Mouse (Mus musculus) lung, postnatal 0 days (tissue): ENCODE data around the gene Far1. TPM values are rescaled to one million over a fixed set of nuclear protein-coding genes. Genes with fewer than 3 reads are reported as not detected.
A peak's percentile ranks its signal among the peaks of the same experiment; 100 is the strongest.

Experiments
- ATAC-seq: fragments of 200-750 bp; cut with Nextera tagmentation; 2 replicates; pipeline ENCODE4 v1.8.0; 2017; ENCODE audit warnings: moderate library complexity
- DNase-seq: peaks from one replicate; pipeline ENCODE4 v3.0.0-alpha.2; 2016; ENCODE audit warnings: low spot score
- H3K27ac ChIP-seq: fragments of 300-500 bp; sonication (generic); 2 replicates; pipeline ENCODE4 v1.5.1; 2014; ENCODE audit warnings: antibody characterized with exemption, mild to moderate bottlenecking, low read length, mixed read lengths
- H3K27me3 ChIP-seq: fragments of 300-500 bp; sonication (generic); replicated peaks from 2 replicates; pipeline ENCODE4 v1.6.1; 2014; ENCODE audit warnings: low read length, mixed read lengths; ENCODE audit not compliant: insufficient read depth
- H3K36me3 ChIP-seq: fragments of 300-500 bp; sonication (generic); 2 replicates; pipeline ENCODE4 v1.6.1; 2014; ENCODE audit warnings: low read length, mixed read lengths; ENCODE audit not compliant: insufficient read depth
- H3K4me1 ChIP-seq: fragments of 300-500 bp; sonication (generic); 2 replicates; pipeline ENCODE4 v1.6.1; 2014; ENCODE audit warnings: antibody characterized with exemption, low read depth, low read length, mixed read lengths; ENCODE audit not compliant: insufficient read depth
- H3K4me2 ChIP-seq: fragments of 300-500 bp; sonication (generic); replicated peaks from 2 replicates; pipeline ENCODE4 v1.6.1; 2014; ENCODE audit warnings: low read depth, mild to moderate bottlenecking, low read length, moderate library complexity, mixed read lengths
- H3K4me3 ChIP-seq: fragments of 300-500 bp; sonication (generic); 2 replicates; pipeline ENCODE4 v1.5.1; 2014; ENCODE audit warnings: low read depth, low read length
- H3K9ac ChIP-seq: fragments of 300-500 bp; sonication (generic); replicated peaks from 2 replicates; pipeline ENCODE4 v1.6.1; 2014; ENCODE audit warnings: low read depth, mild to moderate bottlenecking
- H3K9me3 ChIP-seq: fragments of 300-500 bp; sonication (generic); 2 replicates; pipeline ENCODE4 v1.6.1; 2016; ENCODE audit warnings: low read length, mixed read lengths
- CTCF ChIP-seq: IDR thresholded peaks from 2 replicates; pipeline ENCODE4 v1.5.1; 2016; ENCODE audit warnings: antibody characterized with exemption, mild to moderate bottlenecking
- EP300 ChIP-seq: IDR thresholded peaks from 2 replicates; pipeline ENCODE4 v1.6.1; 2016; ENCODE audit warnings: antibody characterized with exemption, mild to moderate bottlenecking, control low read depth
- WGBS: fragments of 180-500 bp; shearing (Covaris S2); extraction: QIAGEN DNeasy Blood & Tissue Kit; methylation state at CpG from one replicate; pipeline ENCODE4 v1.1.7; 2014; 5-methylcytosine and 5-hydroxymethylcytosine counted together
- polyA plus RNA-seq: library from polyadenylated mRNA; unstranded; fragments of >200 nt; fragmentation: Nextera tagmentation; extraction: Ambion mirVana; gene quantifications from 2 replicates; pipeline ENCODE4 v1.2.1, GENCODE M21; 2015

The Far1 gene
- polyA plus RNA-seq, 1 experiment from 2014 or later: 39.9 TPM

DNA sequence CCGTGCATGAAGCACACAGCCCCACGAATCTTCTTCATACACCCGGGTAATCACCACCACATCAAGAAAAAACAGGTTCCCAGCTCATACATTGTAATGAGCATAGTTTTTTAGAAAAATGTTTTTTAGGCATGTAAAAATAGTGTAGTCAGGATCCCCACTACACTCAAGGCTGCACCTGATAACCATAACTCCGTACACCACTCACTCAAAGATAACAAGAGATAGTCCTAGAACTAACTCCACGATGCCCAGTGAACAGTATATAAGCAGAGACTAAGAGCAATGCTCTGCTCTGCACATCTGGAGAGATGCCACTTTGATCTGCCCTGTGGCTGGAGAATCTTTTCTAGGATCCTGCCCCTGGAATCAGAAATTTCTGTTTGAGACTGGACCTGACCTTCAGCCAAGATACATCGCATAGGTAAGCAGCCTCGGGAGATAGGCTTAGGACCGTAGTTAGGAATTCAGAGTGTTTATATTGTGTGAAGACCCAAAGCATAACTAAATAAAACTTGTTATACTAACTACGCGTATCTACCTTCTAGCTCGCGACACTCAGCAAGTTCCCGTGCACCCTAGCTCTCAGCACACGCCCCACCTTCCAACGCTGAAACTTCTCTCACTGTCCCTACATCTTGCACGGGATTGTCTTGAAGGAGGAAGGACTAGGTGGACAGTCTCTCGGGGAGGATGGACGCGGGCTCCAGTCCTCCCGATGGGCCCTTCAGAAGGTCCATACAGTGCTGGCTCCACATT, 928 bp upstream of the Far1 start:
- Histone ChIP-seq H3K27me3 (no peaks in the 10 kb centered on the region), H3K4me2 (peak overlapping the region; percentile 85), H3K36me3 (no peaks in the 10 kb centered on the region), H3K4me3 (peak overlapping the region; percentile 91), H3K9ac (peak overlapping the region; percentile 56), H3K4me1 (no peaks in the 10 kb centered on the region), H3K27ac (peak overlapping the region; percentile 86), H3K9me3 (no peaks in the 10 kb centered on the region)
- no peak for TF ChIP-seq EP300
- no peak for TF ChIP-seq CTCF
- WGBS: 14% methylated on average over 20 of the region's 20 CpGs
- ATAC-seq (no peak), DNase-seq (peak; percentile 58)

- no peak for TF ChIP-seq EP300
- TF ChIP-seq CTCF: no peak
- Histone ChIP-seq H3K9me3 (no peaks in the 10 kb centered on the region), H3K36me3 (no peaks in the 10 kb centered on the region), H3K9ac (peak overlapping the region; percentile 84), H3K4me2 (peak overlapping the region; percentile 85), H3K27me3 (no peaks in the 10 kb centered on the region), H3K27ac (peak overlapping the region; percentile 86), H3K4me3 (peak overlapping the region; percentile 91), H3K4me1 (no peaks in the 10 kb centered on the region)
- ATAC-seq: peak; percentile 75
- WGBS: 0% methylated on average over 27 of the region's 45 CpGs
- DNase-seq: peak; percentile 60
Observed at GRCm38 (mm10) chr7:113513963-113514649, 472 bp downstream of the Far1 start.

- no peak for TF ChIP-seq EP300
- no peak for TF ChIP-seq CTCF
- Histone ChIP-seq H3K4me2 (no peak overlapping the region), H3K27ac (no peak overlapping the region), H3K4me3 (no peak overlapping the region), H3K9me3 (no peaks in the 10 kb centered on the region), H3K27me3 (no peaks in the 10 kb centered on the region), H3K36me3 (no peaks in the 10 kb centered on the region), H3K9ac (no peak overlapping the region), H3K4me1 (no peaks in the 10 kb centered on the region)
- no peak for ATAC-seq
- no peak for DNase-seq
- WGBS: 91% methylated on average over 4 of the region's 4 CpGs
Observed at GRCm38 (mm10) chr7:113515831-113516230, 2.2 kb downstream of the Far1 start.

DNA sequence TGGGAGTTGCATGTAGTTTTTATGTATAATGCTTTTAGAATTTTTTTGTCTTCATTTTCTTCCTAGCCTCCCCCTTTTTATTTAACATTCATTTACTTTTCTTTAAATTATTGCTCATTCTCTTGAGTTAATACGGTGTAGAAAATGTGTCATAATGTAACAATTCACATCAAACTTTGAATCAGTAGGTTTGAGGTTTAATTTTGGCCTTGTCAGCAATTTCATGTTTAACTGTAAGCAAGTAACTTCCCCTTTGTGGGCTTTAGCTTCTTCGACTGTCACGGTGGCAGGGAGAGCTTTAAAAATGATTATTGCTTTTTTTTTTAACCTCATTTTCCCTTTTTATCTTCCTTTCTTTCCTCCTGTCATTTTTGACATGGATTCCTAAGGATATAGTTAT, 4.8 kb downstream of the Far1 start:
- no peak overlapping the region for H3K27ac ChIP-seq
- H3K9me3 ChIP-seq: no peaks in the 10 kb centered on the region
- H3K27me3 ChIP-seq: no peaks in the 10 kb centered on the region
- 47% methylated on average over 3 of the region's 3 CpGs for WGBS
- no peaks in the 10 kb centered on the region for H3K36me3 ChIP-seq
- H3K9ac ChIP-seq: no peak overlapping the region
- H3K4me1 ChIP-seq: no peaks in the 10 kb centered on the region
- H3K4me3 ChIP-seq: no peak overlapping the region
- no peak overlapping the region for H3K4me2 ChIP-seq
- no peak for TF ChIP-seq CTCF
- no peak for TF ChIP-seq EP300
- DNase-seq (no peak), ATAC-seq (no peak)

- H3K9ac ChIP-seq: no peak overlapping the region
- H3K27ac ChIP-seq: no peak overlapping the region
- ATAC-seq (no peak), DNase-seq (no peak)
- WGBS: 86% methylated on average over 2 of the region's 2 CpGs
- H3K4me3 ChIP-seq: no peak overlapping the region
- TF ChIP-seq CTCF: no peak
- no peak for TF ChIP-seq EP300
- H3K9me3 ChIP-seq: no peaks in the 10 kb centered on the region
- no peak overlapping the region for H3K4me2 ChIP-seq
- H3K27me3 ChIP-seq: no peaks in the 10 kb centered on the region
- no peaks in the 10 kb centered on the region for H3K4me1 ChIP-seq
- H3K36me3 ChIP-seq: no peaks in the 10 kb centered on the region
Observed at GRCm38 (mm10) chr7:113518961-113519360, 5.3 kb downstream of the Far1 start.

- Histone ChIP-seq H3K27ac (no peak overlapping the region), H3K9me3 (no peaks in the 10 kb centered on the region), H3K4me1 (no peaks in the 10 kb centered on the region), H3K36me3 (peaks cover 7% of the 10 kb centered on the region; the same call in 1 of the 2 replicates), H3K27me3 (no peaks in the 10 kb centered on the region), H3K9ac (no peak overlapping the region), H3K4me2 (no peak overlapping the region), H3K4me3 (no peak overlapping the region)
- no peak for DNase-seq
- WGBS: 29% methylated on average over 1 of the region's 1 CpGs
- TF ChIP-seq CTCF (no peak), EP300 (no peak)
- no peak for ATAC-seq
Observed at GRCm38 (mm10) chr7:113543158-113543557, 29.5 kb downstream of the Far1 start.
